Mouse (Mus musculus): ENCODE measurements at regions not wholly inside any gene's neighbourhood (a gene's known extent, or its start where the extent isn't known, plus 50 kb on each side); places are given as distances from the start of the nearest gene placed in this dataset.
"Not testable (repeated sequence)": the region's sequence is repeated elsewhere in the genome, so short reads cannot be mapped to it uniquely, and the experiment has no call there.

- intact Hi-C loops (cut with DNase I; ENCODE audit: low total_unique reads), result no loop called here
- DNase-seq, result no peak
These were observed 456.3 kb downstream of the Epm2a start for GRCm38 (mm10) chr10:11799510-11799909.

GRCm38 (mm10) chr10:11801372-11802230 lies 458.4 kb downstream of the Epm2a start:
- DNase-seq; intact Hi-C loops (cut with DNase I; ENCODE audit: low total_unique reads): not testable (repeated sequence)

GRCm38 (mm10) chr10:11809255-11809654 lies 466.1 kb downstream of the Epm2a start:
- DNase-seq, result no peak
- intact Hi-C loops (cut with DNase I; ENCODE audit: low total_unique reads), result no loop called here

- no peak for DNase-seq
- intact Hi-C loops (cut with DNase I; ENCODE audit: low total_unique reads), result no loop called here
These were observed 479.3 kb downstream of the Epm2a start for GRCm38 (mm10) chr10:11822418-11822959.

GRCm38 (mm10) chr10:11841094-11841493 lies 497.9 kb downstream of the Epm2a start:
- DNase-seq, result no peak
- intact Hi-C loops (cut with DNase I; ENCODE audit: low total_unique reads), result no loop called here

GRCm38 (mm10) chr10:11841494-11841893 lies 498.3 kb downstream of the Epm2a start:
- intact Hi-C loops (cut with DNase I; ENCODE audit: low total_unique reads), result no loop called here
- no peak for DNase-seq

- DNase-seq, result no peak
- intact Hi-C loops (cut with DNase I; ENCODE audit: low total_unique reads), result no loop called here
These were observed 502.9 kb downstream of the Epm2a start for GRCm38 (mm10) chr10:11846141-11846540.

GRCm38 (mm10) chr10:11875145-11876131 lies 532.2 kb downstream of the Epm2a start:
- intact Hi-C loops (cut with DNase I; ENCODE audit: low total_unique reads), result no loop called here
- DNase-seq, result no peak

- DNase-seq, result no peak
- intact Hi-C loops (cut with DNase I; ENCODE audit: low total_unique reads), result loop anchor here (5.0 kb wide), 1 partner anchor 1659 kb away; no protein-coding TSS in a partner anchor
These were observed 543.0 kb downstream of the Epm2a start for GRCm38 (mm10) chr10:11886237-11886636.

GRCm38 (mm10) chr10:11888953-11889352 lies 545.7 kb downstream of the Epm2a start:
- no peak for DNase-seq
- intact Hi-C loops (cut with DNase I; ENCODE audit: low total_unique reads), result loop anchor here (5.0 kb wide), 1 partner anchor 1662 kb away; no protein-coding TSS in a partner anchor

GRCm38 (mm10) chr10:11922132-11922531 lies 578.9 kb downstream of the Epm2a start:
- intact Hi-C loops (cut with DNase I; ENCODE audit: low total_unique reads), result no loop called here
- no peak for DNase-seq

GRCm38 (mm10) chr10:11938164-11938563 lies 595.0 kb downstream of the Epm2a start:
- intact Hi-C loops (cut with DNase I; ENCODE audit: low total_unique reads), result no loop called here

GRCm38 (mm10) chr10:11942772-11943171 lies 599.6 kb downstream of the Epm2a start:
- no peak for DNase-seq
- intact Hi-C loops (cut with DNase I; ENCODE audit: low total_unique reads), result no loop called here

More at GRCm38 (mm10) chr10:11938164-11938563, 595.0 kb downstream of the Epm2a start:
- no peak for DNase-seq

- intact Hi-C loops (cut with DNase I; ENCODE audit: low total_unique reads), result no loop called here
- DNase-seq, result no peak
These were observed 617.2 kb downstream of the Epm2a start for GRCm38 (mm10) chr10:11960327-11960922.

GRCm38 (mm10) chr10:12004966-12005365 lies 661.8 kb downstream of the Epm2a start:
- no peak for DNase-seq
- intact Hi-C loops (cut with DNase I; ENCODE audit: low total_unique reads), result loop anchor here (10.0 kb wide), 1 partner anchor 610 kb away; no protein-coding TSS in a partner anchor

- intact Hi-C loops (cut with DNase I; ENCODE audit: low total_unique reads), result loop anchor here (10.0 kb wide), 1 partner anchor 609 kb away; no protein-coding TSS in a partner anchor
- no peak for DNase-seq
These were observed 662.7 kb downstream of the Epm2a start for GRCm38 (mm10) chr10:12005889-12006288.

- DNase-seq, result no peak
- intact Hi-C loops (cut with DNase I; ENCODE audit: low total_unique reads), result no loop called here
These were observed 674.1 kb downstream of the Epm2a start for GRCm38 (mm10) chr10:12017286-12017685.

- no peak for DNase-seq
- intact Hi-C loops (cut with DNase I; ENCODE audit: low total_unique reads), result no loop called here
These were observed 675.1 kb downstream of the Epm2a start for GRCm38 (mm10) chr10:12018281-12018680.

- DNase-seq, result peak; percentile 5
- intact Hi-C loops (cut with DNase I; ENCODE audit: low total_unique reads), result no loop called here
These were observed 676.1 kb downstream of the Epm2a start for GRCm38 (mm10) chr10:12019159-12019779.

Measured in gastrocnemius, postnatal 14 days (tissue).